Mouse (Mus musculus): ENCODE data around the gene Gm16181. TPM values are rescaled to one million over a fixed set of nuclear protein-coding genes. Genes with fewer than 3 reads are reported as not detected.
A peak's percentile ranks its signal among the peaks of the same experiment; 100 is the strongest.

The Gm16181 gene
- total and polyA plus RNA-seq, 2 experiments from 2014 or later = 0.40 TPM; not detected in 1

DNA sequence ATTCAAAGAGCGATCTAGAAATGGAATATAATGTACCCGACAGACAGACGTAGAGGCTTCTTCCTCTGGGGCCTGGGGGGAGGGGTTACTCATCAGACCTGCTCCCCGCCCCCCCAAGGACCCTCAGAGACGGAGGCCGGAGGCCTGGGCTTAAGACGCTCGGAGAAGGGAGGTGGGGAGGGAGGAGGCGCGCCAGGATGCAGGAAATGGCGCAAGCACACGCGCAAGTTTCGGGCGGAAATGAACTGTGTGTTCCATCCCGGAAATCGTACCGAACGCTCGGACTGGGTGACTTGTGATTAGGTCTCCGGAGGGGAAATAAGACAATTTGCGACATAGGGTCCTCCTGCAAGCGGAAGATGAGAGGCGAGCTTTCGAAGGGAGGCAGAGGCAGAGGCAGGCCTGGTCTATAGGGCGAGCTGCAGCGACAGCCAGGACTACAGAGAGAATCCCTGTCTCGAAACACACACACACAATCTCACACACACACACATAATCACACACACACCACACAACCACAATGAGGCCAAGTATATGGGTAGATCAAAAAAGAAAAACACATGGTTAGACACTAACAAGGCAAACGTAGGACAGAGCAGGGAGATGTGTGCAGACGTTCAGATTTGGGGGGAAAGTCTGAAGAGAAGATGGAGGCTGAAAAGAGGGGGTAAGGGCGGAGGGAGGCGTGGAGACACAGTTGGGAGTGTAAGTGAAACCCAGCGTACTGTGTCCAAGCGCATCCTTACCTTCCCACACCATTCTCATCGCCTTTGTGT is 15.2 kb downstream of the Gm16181 start, which contains the start of gene Nfkbil1:
Gene Nfkbil1, minus strand, starts transcription at position 179 of the 776 bp plus-strand sequence.
- peak within 1 kb of the TSS; percentile 98 for H3K27ac ChIP-seq
- under 1% methylated on average over 35 of the region's 35 CpGs for WGBS
- peaks cover 4% of the 10 kb centered on the region; the same call in 1 of the 2 replicates for H3K4me1 ChIP-seq (ENCODE audit: insufficient read depth, low read length)
- TF ChIP-seq CTCF (IDR thresholded peaks at IDR 0.05; ENCODE audit: low read depth) = no peak
- DNase-seq (ENCODE audit: low spot score) (peak; percentile 98), ATAC-seq (peak; percentile 81)
- H3K9ac ChIP-seq (replicated peaks; ENCODE audit: low read length) = peak within 1 kb of the TSS; percentile 77
- H3K4me2 ChIP-seq (ENCODE audit: low read depth, low read length) = peak within 1 kb of the TSS; percentile 87
- no peaks in the 10 kb centered on the region for H3K9me3 ChIP-seq (ENCODE audit: low read length)
- H3K4me3 ChIP-seq (ENCODE audit: low read length) = peak within 1 kb of the TSS; percentile 54
- no peaks in the 10 kb centered on the region for H3K27me3 ChIP-seq (ENCODE audit: insufficient read depth, low read length)
- peaks cover 12% of the 10 kb centered on the region for H3K36me3 ChIP-seq (ENCODE audit: insufficient read depth, low read length)

DNA sequence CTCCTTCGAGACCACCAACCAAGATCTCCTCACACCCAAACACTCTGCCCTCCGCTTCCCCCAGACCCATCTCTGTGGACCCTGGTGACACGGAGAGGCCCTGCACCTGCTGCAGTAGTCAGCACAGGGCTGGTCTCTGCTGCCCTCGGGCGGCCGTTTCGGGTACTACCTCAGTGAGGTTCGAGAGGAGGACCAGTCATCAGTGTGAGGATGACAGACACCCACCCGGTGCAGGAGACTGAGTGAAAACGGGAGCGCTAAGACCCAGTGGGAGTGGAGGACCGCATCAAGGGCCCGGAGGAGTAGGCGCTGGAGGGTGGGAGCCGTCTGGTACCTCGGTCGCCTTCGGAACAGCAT is 15.7 kb downstream of the Gm16181 start:
- no peaks in the 10 kb centered on the region for H3K27me3 ChIP-seq (ENCODE audit: insufficient read depth, low read length)
- peak overlapping the region; percentile 54 for H3K4me3 ChIP-seq (ENCODE audit: low read length)
- under 1% methylated on average over 18 of the region's 18 CpGs for WGBS
- peak overlapping the region; percentile 98 for H3K27ac ChIP-seq
- H3K9me3 ChIP-seq (ENCODE audit: low read length) = no peaks in the 10 kb centered on the region
- TF ChIP-seq CTCF (IDR thresholded peaks at IDR 0.05; ENCODE audit: low read depth) = peak; percentile 99
- DNase-seq (ENCODE audit: low spot score) (peak; percentile 95), ATAC-seq (peak; percentile 85)
- peaks cover 5% of the 10 kb centered on the region; the same call in 1 of the 2 replicates for H3K4me1 ChIP-seq (ENCODE audit: insufficient read depth, low read length)
- H3K9ac ChIP-seq (replicated peaks; ENCODE audit: low read length) = peak overlapping the region; percentile 77
- H3K4me2 ChIP-seq (ENCODE audit: low read depth, low read length) = peak overlapping the region; percentile 87
- 0 out of 2 replicates have a peak, but pooled peaks cover 8% of the 10 kb centered on the region for H3K36me3 ChIP-seq (ENCODE audit: insufficient read depth, low read length)

DNA sequence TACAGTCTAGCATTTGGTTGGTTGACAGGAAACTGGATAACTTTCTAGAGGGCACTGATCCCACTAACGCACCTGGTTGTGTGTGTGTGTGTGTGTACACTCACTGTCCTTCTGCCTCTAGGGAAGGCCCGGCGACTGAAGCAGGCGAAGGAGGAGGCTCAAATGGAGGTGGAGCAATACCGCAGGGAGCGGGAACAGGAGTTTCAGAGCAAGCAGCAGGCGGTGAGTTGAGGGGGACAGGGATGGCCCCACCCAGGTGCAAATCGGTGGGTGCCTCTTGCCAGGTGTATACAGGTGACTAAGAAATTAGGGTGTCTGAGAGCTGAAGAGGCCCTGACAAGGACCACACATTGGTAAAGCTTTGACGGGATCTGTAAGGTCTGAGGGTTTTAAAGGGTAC is 16.4 kb downstream of the Gm16181 start:
- WGBS = 73% methylated on average over 9 of the region's 9 CpGs
- H3K27ac ChIP-seq = peak overlapping the region; percentile 98

DNA sequence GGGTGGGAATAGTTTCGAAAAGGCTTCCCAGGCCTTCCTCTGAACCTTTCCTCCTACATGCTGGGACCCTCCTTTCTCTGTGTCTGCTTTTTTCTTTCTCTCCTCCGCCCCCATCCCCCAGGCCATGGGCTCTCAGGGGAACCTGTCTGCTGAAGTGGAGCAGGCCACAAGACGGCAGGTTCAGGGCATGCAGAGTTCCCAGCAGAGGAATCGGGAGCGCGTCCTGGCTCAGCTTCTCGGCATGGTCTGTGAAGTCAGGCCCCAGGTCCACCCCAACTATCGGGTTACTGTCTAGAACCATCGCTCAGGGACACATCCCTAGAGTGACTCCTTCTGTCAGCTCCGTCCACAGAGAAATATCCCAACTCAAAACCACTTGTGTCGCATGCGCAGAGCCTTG is 16.9 kb downstream of the Gm16181 start:
- DNase-seq (ENCODE audit: low spot score) = no peak
- no peak for ATAC-seq
- Histone ChIP-seq H3K9me3 (ENCODE audit: low read length) (no peaks in the 10 kb centered on the region), H3K4me3 (ENCODE audit: low read length) (peak overlapping the region; percentile 54), H3K9ac (replicated peaks; ENCODE audit: low read length) (peak overlapping the region; percentile 77; the same call in 1 of the 2 replicates), H3K27me3 (ENCODE audit: insufficient read depth, low read length) (no peaks in the 10 kb centered on the region), H3K4me2 (ENCODE audit: low read depth, low read length) (peak overlapping the region; percentile 87), H3K4me1 (ENCODE audit: insufficient read depth, low read length) (peaks cover 5% of the 10 kb centered on the region; the same call in 1 of the 2 replicates), H3K36me3 (ENCODE audit: insufficient read depth, low read length) (0 out of 2 replicates have a peak, but pooled peaks cover 7% of the 10 kb centered on the region), H3K27ac (0 out of 2 replicates have a peak overlapping the region, but pooled peaks have one; percentile 98)
- no peak for TF ChIP-seq CTCF (IDR thresholded peaks at IDR 0.05; ENCODE audit: low read depth)
- 86% methylated on average over 12 of the region's 12 CpGs for WGBS

More for the DNA sequence above, 16.4 kb downstream of the Gm16181 start:
- peak overlapping the region; percentile 54 for H3K4me3 ChIP-seq (ENCODE audit: low read length)
- H3K9me3 ChIP-seq (ENCODE audit: low read length) = no peaks in the 10 kb centered on the region
- ATAC-seq = no peak
- H3K36me3 ChIP-seq (ENCODE audit: insufficient read depth, low read length) = 0 out of 2 replicates have a peak, but pooled peaks cover 8% of the 10 kb centered on the region
- peak overlapping the region; percentile 87 for H3K4me2 ChIP-seq (ENCODE audit: low read depth, low read length)
- no peak for TF ChIP-seq CTCF (IDR thresholded peaks at IDR 0.05; ENCODE audit: low read depth)
- H3K4me1 ChIP-seq (ENCODE audit: insufficient read depth, low read length) = peaks cover 5% of the 10 kb centered on the region; the same call in 1 of the 2 replicates
- peak overlapping the region; percentile 77 for H3K9ac ChIP-seq (replicated peaks; ENCODE audit: low read length)
- no peak for DNase-seq (ENCODE audit: low spot score)
- no peaks in the 10 kb centered on the region for H3K27me3 ChIP-seq (ENCODE audit: insufficient read depth, low read length)

DNA sequence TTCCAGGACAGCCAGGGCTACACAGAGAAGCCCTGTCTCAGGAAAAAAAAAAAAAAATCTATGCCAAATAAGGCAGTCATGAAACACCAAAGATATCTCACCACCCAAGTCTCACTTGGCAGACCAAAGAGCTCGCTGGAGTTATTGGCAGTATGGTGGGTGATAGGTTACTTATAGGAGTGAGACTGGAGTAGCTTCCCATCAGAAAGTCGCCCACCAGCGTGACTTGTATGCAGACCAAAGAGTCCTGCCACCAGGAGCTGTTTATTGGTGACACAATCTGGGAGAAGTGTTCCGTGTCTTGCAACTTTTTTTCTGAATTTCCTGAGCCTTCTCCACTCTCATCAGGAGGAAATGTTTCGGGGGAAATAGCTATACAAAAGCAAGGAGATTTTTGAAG is 19.1 kb downstream of the Gm16181 start:
- Histone ChIP-seq H3K4me1 (ENCODE audit: insufficient read depth, low read length) (peaks cover 17% of the 10 kb centered on the region), H3K9ac (replicated peaks; ENCODE audit: low read length) (no peak overlapping the region), H3K27ac (no peak overlapping the region), H3K36me3 (ENCODE audit: insufficient read depth, low read length) (peaks cover 11% of the 10 kb centered on the region), H3K9me3 (ENCODE audit: low read length) (no peaks in the 10 kb centered on the region), H3K4me2 (ENCODE audit: low read depth, low read length) (no peak overlapping the region), H3K4me3 (ENCODE audit: low read length) (no peak overlapping the region), H3K27me3 (ENCODE audit: insufficient read depth, low read length) (no peaks in the 10 kb centered on the region)
- DNase-seq (ENCODE audit: low spot score) (no peak), ATAC-seq (no peak)
- TF ChIP-seq CTCF (IDR thresholded peaks at IDR 0.05; ENCODE audit: low read depth) = no peak
- WGBS = 83% methylated on average over 5 of the region's 5 CpGs

DNA sequence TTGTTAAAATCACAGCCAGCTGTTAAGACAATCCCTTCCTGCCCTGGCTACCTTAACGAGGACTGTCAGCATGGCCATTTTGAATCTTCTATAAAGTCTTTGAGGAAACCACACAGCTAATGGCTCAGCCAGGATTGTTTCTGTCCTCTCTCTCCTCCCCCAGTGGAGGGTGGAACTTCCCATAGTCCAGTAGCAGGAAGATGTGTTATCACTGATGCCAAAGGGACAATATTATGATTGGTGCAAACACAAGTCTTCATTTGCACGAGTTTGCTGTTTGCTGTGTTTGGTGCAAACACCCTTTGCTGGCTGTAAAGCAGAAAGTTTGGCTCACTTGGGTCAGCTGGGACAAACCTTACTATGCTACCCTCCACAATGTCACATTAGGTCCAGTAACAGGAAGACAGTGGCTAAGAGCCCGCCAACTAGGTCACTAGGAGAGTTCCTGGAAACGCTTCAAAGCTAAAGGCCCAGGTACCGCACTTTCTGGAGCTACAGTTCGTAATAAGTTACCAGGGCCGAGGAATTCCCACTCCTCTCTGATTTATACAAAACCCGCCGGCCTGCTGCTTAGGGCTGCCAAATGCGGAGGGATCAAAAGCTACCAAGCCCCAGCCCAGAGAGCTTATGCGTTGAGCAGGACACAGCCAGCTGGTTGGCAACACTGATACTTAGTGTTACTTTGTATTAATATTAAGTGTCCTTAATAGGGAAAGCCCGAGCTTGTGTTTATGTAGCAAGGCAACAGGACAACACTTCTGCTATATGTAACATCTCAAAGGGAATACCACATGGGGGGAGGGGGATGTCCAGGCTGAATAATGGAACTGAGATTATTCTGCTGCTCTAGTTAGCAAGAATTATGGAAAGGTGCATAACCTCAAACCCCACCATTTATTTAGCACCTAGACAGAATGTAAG is 20.0 kb downstream of the Gm16181 start:
- Histone ChIP-seq H3K9me3 (ENCODE audit: low read length) (no peaks in the 10 kb centered on the region), H3K4me2 (ENCODE audit: low read depth, low read length) (peak overlapping the region; percentile 72), H3K27ac (peak overlapping the region; percentile 100), H3K9ac (replicated peaks; ENCODE audit: low read length) (peak overlapping the region; percentile 100), H3K36me3 (ENCODE audit: insufficient read depth, low read length) (peaks cover 21% of the 10 kb centered on the region), H3K4me1 (ENCODE audit: insufficient read depth, low read length) (peaks cover 17% of the 10 kb centered on the region), H3K4me3 (ENCODE audit: low read length) (peak overlapping the region; percentile 97), H3K27me3 (ENCODE audit: insufficient read depth, low read length) (no peaks in the 10 kb centered on the region)
- DNase-seq (ENCODE audit: low spot score) = no peak
- WGBS = 30% methylated on average over 12 of the region's 12 CpGs
- ATAC-seq = peak; percentile 0
- TF ChIP-seq CTCF (IDR thresholded peaks at IDR 0.05; ENCODE audit: low read depth) = no peak
